Mouse (Mus musculus): ENCODE data around the gene Syngr1. TPM values are rescaled to one million over a fixed set of nuclear protein-coding genes. Genes with fewer than 3 reads are reported as not detected.
"Not testable (repeated sequence)": the region's sequence is repeated elsewhere in the genome, so short reads cannot be mapped to it uniquely, and the experiment has no call there.

Gene Syngr1
- polyA plus RNA-seq, 1 experiment from 2014 or later = 1.4 TPM

DNA sequence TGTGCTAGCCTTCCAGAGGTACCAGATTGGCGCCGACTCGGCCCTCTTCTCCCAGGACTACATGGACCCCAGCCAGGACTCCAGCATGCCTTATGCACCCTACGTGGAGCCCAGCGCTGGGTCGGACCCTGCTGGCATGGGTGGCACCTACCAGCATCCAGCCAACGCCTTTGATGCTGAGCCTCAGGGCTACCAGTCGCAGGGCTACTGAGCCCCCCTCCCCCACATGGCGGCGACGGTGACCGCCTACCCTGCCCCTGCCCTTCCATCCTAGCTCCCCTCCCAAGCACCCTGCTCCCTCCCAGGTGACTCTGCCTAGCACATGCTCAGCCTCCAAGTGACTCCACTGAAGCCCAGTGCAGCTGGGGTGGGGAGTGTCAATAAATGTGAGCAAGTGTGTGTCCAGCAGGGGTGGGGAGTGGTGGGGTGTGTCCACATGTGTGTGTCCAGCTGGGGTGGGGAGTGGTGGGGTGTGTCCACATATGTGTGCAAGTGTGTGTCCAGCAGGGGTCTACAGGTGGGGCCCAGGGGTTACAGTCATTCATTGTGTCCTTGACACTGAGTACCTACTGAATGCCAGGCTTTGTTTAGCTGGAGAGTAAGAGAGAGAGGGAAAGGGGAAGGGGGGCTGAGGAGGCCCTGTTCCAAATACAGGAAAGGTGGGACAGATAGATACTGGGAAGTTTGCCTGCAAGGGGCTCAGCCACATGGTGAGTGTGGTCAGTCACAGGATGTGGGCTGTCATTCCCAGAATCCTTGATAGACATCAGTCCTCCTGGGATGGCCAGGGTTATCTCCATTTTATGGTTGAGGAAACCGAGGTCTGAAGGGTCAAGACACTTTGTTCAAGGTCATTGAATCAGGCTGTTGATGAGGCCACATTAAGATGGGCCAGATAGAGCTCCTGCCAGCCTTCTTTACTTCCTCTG, 25.0 kb downstream of the Syngr1 start:
- H3K4me1 ChIP-seq = peaks cover 14% of the 10 kb centered on the region
- H3K36me3 ChIP-seq = no peaks in the 10 kb centered on the region
- no peak for DNase-seq (ENCODE audit: low spot score)
- H3K4me3 ChIP-seq = peak overlapping the region; percentile 16; the same call in 1 of the 2 replicates
- H3K9me3 ChIP-seq (replicated peaks) = no peaks in the 10 kb centered on the region
- 0 out of 2 replicates have a peak overlapping the region, but pooled peaks have one; percentile 5 for H3K27ac ChIP-seq
- no peaks in the 10 kb centered on the region for H3K27me3 ChIP-seq (ENCODE audit: low read depth, poor library complexity, severe bottlenecking)
- WGBS = 71% methylated on average over 13 of the region's 13 CpGs

GRCm38 (mm10) chr15:80117154-80117553, 26.0 kb downstream of the Syngr1 start:
- 71% methylated on average over 8 of the region's 8 CpGs for WGBS

GRCm38 (mm10) chr15:80119076-80119475, 27.9 kb downstream of the Syngr1 start:
- no peak overlapping the region for H3K27ac ChIP-seq
- WGBS = 91% methylated on average over 6 of the region's 6 CpGs
- H3K4me3 ChIP-seq = no peak overlapping the region
- no peak for DNase-seq (ENCODE audit: low spot score)
- no peaks in the 10 kb centered on the region for H3K36me3 ChIP-seq
- H3K9me3 ChIP-seq (replicated peaks) = no peaks in the 10 kb centered on the region
- peaks cover 14% of the 10 kb centered on the region for H3K4me1 ChIP-seq
- H3K27me3 ChIP-seq (ENCODE audit: low read depth, poor library complexity, severe bottlenecking) = no peaks in the 10 kb centered on the region

More at GRCm38 (mm10) chr15:80117154-80117553, 26.0 kb downstream of the Syngr1 start:
- no peak overlapping the region for H3K4me3 ChIP-seq
- H3K27ac ChIP-seq = no peak overlapping the region
- H3K27me3 ChIP-seq (ENCODE audit: low read depth, poor library complexity, severe bottlenecking) = no peaks in the 10 kb centered on the region
- DNase-seq (ENCODE audit: low spot score) = no peak
- peaks cover 14% of the 10 kb centered on the region for H3K4me1 ChIP-seq
- H3K9me3 ChIP-seq (replicated peaks) = no peaks in the 10 kb centered on the region
- no peaks in the 10 kb centered on the region for H3K36me3 ChIP-seq

DNA sequence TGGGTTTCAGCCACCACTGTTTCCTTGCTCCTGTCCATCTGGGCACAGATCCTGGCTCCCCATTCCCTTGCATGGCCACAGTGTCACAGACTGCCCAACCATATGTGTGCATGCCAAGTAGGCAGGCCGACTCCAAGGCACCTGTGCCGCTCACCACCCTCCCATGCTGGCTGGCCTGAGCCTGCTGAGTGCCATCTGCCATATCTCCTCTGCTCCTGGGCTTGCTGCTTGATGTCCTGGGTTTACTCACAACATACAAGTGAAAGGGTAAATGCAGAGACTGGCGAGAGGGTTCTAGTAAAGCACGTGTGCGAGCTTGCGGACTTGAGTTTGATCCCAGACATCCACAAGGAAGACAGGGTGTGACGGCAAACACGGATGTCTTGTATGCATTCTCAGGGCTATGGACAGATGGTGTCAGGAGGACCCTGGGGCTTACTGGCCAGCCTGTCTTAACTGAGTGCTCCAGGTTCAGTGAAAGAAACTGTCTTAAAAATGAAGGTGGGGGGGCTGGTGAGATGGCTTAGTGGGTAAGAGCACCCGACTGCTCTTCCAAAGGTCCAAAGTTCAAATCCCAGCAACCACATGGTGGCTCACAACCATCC, 30.7 kb downstream of the Syngr1 start:
- DNase-seq (ENCODE audit: low spot score) = no peak
- 93% methylated on average over 9 of the region's 9 CpGs for WGBS
- H3K4me3 ChIP-seq = no peak overlapping the region
- H3K4me1 ChIP-seq = 0 out of 2 replicates have a peak, but pooled peaks cover 2% of the 10 kb centered on the region
- no peak overlapping the region for H3K27ac ChIP-seq
- H3K9me3 ChIP-seq (replicated peaks) = no peaks in the 10 kb centered on the region
- H3K36me3 ChIP-seq = no peaks in the 10 kb centered on the region
- no peaks in the 10 kb centered on the region for H3K27me3 ChIP-seq (ENCODE audit: low read depth, poor library complexity, severe bottlenecking)

GRCm38 (mm10) chr15:80122431-80122830, 31.3 kb downstream of the Syngr1 start:
- not testable (repeated sequence) for H3K4me3 ChIP-seq; H3K4me1 ChIP-seq; H3K27ac ChIP-seq; H3K36me3 ChIP-seq; H3K27me3 ChIP-seq (ENCODE audit: low read depth, poor library complexity, severe bottlenecking); H3K9me3 ChIP-seq (replicated peaks); DNase-seq (ENCODE audit: low spot score)
- 94% methylated on average over 6 of the region's 6 CpGs for WGBS

DNA sequence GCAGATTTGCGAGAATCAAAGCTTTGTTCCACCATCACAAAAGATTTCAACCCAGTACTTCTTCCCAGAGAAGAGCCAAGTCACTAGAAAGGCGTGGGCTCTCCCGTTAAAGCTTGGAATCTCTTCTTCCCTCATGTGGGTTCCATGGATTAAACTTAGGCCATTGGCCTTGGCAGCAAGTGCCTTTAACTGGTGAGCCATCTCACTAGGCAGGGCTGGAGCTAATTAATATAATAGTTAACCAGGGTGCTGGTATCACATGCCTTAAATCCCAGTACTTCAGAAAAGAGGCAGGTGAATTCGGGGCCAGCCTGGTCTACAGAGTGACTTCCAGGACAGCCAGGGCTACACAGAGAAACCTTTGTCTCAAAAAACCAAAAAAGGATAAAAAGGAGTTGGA, 33.5 kb downstream of the Syngr1 start:
- Histone ChIP-seq H3K27me3 (ENCODE audit: low read depth, poor library complexity, severe bottlenecking) (no peaks in the 10 kb centered on the region), H3K27ac (no peak overlapping the region), H3K36me3 (no peaks in the 10 kb centered on the region), H3K9me3 (replicated peaks) (no peaks in the 10 kb centered on the region), H3K4me3 (no peak overlapping the region), H3K4me1 (no peaks in the 10 kb centered on the region)
- DNase-seq (ENCODE audit: low spot score) = no peak
- WGBS = 79% methylated on average over 4 of the region's 4 CpGs

DNA sequence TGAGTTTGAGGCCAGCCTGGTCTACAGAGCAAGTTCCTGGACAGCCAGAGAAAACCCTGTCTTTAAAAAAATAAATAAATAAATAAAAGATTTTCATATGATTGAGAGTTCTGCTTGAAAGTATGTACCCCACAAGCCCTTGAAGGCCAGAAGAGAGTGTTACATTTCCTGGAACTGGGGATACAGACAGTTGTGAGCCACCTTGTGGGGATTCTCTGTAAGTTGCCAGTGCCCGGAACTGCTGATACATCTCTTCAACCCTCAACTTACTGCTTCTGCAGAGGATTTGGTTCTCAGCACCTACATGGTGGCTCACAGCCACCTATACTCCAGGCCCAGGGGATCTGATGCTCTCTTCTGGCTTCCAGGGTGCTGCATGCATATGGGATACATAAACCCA, 36.1 kb downstream of the Syngr1 start:
- Histone ChIP-seq H3K4me3 (no peak overlapping the region), H3K27ac (no peak overlapping the region), H3K36me3 (no peaks in the 10 kb centered on the region), H3K9me3 (replicated peaks) (no peaks in the 10 kb centered on the region), H3K27me3 (ENCODE audit: low read depth, poor library complexity, severe bottlenecking) (no peaks in the 10 kb centered on the region), H3K4me1 (no peaks in the 10 kb centered on the region)
- WGBS = 81% methylated on average over 1 of the region's 1 CpGs
- no peak for DNase-seq (ENCODE audit: low spot score)

- H3K27me3 ChIP-seq (ENCODE audit: low read depth, poor library complexity, severe bottlenecking) = no peaks in the 10 kb centered on the region
- 92% methylated on average over 6 of the region's 6 CpGs for WGBS
- no peak overlapping the region for H3K27ac ChIP-seq
- no peak overlapping the region for H3K4me3 ChIP-seq
- H3K4me1 ChIP-seq = peaks cover 18% of the 10 kb centered on the region
- DNase-seq (ENCODE audit: low spot score) = no peak
- H3K36me3 ChIP-seq = no peaks in the 10 kb centered on the region
- no peaks in the 10 kb centered on the region for H3K9me3 ChIP-seq (replicated peaks)
Observed at GRCm38 (mm10) chr15:80129982-80130381, 38.8 kb downstream of the Syngr1 start.

- 81% methylated on average over 5 of the region's 5 CpGs for WGBS
- Histone ChIP-seq H3K9me3 (replicated peaks) (no peaks in the 10 kb centered on the region), H3K4me1 (peaks cover 18% of the 10 kb centered on the region), H3K27ac (no peak overlapping the region), H3K27me3 (ENCODE audit: low read depth, poor library complexity, severe bottlenecking) (no peaks in the 10 kb centered on the region), H3K36me3 (no peaks in the 10 kb centered on the region), H3K4me3 (no peak overlapping the region)
- no peak for DNase-seq (ENCODE audit: low spot score)
Observed at GRCm38 (mm10) chr15:80130689-80131088, 39.6 kb downstream of the Syngr1 start.

- Histone ChIP-seq H3K4me1 (peaks cover 18% of the 10 kb centered on the region), H3K9me3 (replicated peaks) (no peaks in the 10 kb centered on the region), H3K27me3 (ENCODE audit: low read depth, poor library complexity, severe bottlenecking) (no peaks in the 10 kb centered on the region), H3K36me3 (peaks cover 6% of the 10 kb centered on the region), H3K27ac (no peak overlapping the region), H3K4me3 (no peak overlapping the region)
- WGBS = 86% methylated on average over 6 of the region's 6 CpGs
- DNase-seq (ENCODE audit: low spot score) = no peak
Observed at GRCm38 (mm10) chr15:80131421-80131820, 40.3 kb downstream of the Syngr1 start.

DNA sequence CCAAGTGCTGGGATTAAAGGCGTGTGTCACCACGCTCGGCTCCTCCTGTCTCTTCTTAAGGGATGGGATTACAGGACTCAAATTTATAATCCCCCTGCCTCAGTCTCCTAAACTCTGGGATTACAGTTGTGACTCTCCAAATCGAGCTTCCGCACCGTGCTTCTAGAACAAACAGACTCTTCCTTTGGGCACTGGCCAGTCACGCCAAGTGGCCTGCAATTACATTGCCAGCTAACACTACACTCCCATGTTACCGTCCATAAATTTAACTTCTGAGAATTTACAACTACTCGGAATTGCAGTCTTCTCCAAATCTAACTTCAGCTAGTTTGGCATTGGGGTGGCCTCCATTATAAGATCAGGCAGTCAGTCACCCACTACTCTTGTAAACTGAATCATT, 41.3 kb downstream of the Syngr1 start:
- H3K27ac ChIP-seq = peak overlapping the region; percentile 100
- no peak for DNase-seq (ENCODE audit: low spot score)
- peaks cover 17% of the 10 kb centered on the region for H3K36me3 ChIP-seq
- no peaks in the 10 kb centered on the region for H3K9me3 ChIP-seq (replicated peaks)
- WGBS = 80% methylated on average over 9 of the region's 9 CpGs
- H3K4me3 ChIP-seq = peak overlapping the region; percentile 84
- H3K4me1 ChIP-seq = peaks cover 18% of the 10 kb centered on the region
- H3K27me3 ChIP-seq (ENCODE audit: low read depth, poor library complexity, severe bottlenecking) = no peaks in the 10 kb centered on the region

- Histone ChIP-seq H3K9me3 (replicated peaks) (no peaks in the 10 kb centered on the region), H3K4me1 (peaks cover 18% of the 10 kb centered on the region), H3K4me3 (peak within 1 kb of the TSS; percentile 84), H3K27me3 (ENCODE audit: low read depth, poor library complexity, severe bottlenecking) (no peaks in the 10 kb centered on the region), H3K27ac (peak within 1 kb of the TSS; percentile 100), H3K36me3 (peaks cover 20% of the 10 kb centered on the region)
- peak; percentile 96 for DNase-seq (ENCODE audit: low spot score)
- under 1% methylated on average over 59 of the region's 59 CpGs for WGBS
Observed at GRCm38 (mm10) chr15:80132993-80133586, 42.0 kb downstream of the Syngr1 start, which contains the start of gene Tab1. Gene Tab1, plus strand, starts transcription at chr15:80133127.

Measured in limb, embryonic 10.5 days (tissue).